Mouse (Mus musculus): ENCODE measurements around the gene Gm3233.
"Not testable (repeated sequence)": the region's sequence is repeated elsewhere in the genome, so short reads cannot be mapped to it uniquely, and the experiment has no call there.

Gene Gm3233

GRCm38 (mm10) chr10:77726186-77726585 lies 33.3 kb downstream of the Gm3233 start, which contains the start of gene Gm10100:
Gene Gm10100, plus strand, starts transcription at chr10:77726486.
- DNase-seq: no peak

- no peak for DNase-seq
Observed at GRCm38 (mm10) chr10:77724855-77725254, 34.6 kb downstream of the Gm3233 start.

- not testable (repeated sequence) for DNase-seq
Observed at GRCm38 (mm10) chr10:77720299-77720698, 39.2 kb downstream of the Gm3233 start, which contains the start of gene Krtap12-1. Gene Krtap12-1, plus strand, starts transcription at chr10:77720599.

GRCm38 (mm10) chr10:77715507-77715906 lies 44.0 kb downstream of the Gm3233 start, which contains the start of gene Gm10142:
Gene Gm10142, plus strand, starts transcription at chr10:77715807.
- DNase-seq: no peak

- no peak for DNase-seq
Observed at GRCm38 (mm10) chr10:77713734-77714133, 45.7 kb downstream of the Gm3233 start.

GRCm38 (mm10) chr10:77711157-77711556 lies 48.3 kb downstream of the Gm3233 start, which contains the start of gene Gm10024:
Gene Gm10024, plus strand, starts transcription at chr10:77711457.
- not testable (repeated sequence) for DNase-seq

- DNase-seq: no peak
Observed at GRCm38 (mm10) chr10:77709831-77710230, 49.7 kb downstream of the Gm3233 start.

Measured in lung, postnatal 4 days (tissue).